ENCODE assay signal across 35 mouse cellular contexts in the genomic region with DNA sequence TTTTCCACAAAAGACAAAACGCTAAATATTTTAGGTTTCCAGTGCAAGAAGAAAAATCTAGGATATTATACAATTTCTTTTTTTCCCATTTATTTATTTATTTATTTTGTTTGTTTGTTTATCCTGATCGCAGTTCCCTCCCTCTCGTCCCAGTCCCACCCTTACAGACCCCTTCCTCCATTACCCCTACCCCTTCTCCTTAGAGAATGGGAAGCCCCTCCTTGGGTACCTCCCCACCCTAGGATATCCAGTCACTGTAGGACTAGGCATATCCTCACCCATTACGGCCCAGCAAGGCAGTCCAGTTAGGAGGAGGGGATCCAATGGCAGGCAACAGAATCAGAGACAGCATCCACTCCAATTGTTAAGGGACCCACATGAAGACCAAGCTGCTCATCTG.
"Had no signal": no experiment of that assay in that cellular context is flagged by ENCODE, and none has a peak within 500 bp of the region (broad histone marks: within the 10 kb centered on the region; RNA-seq: fewer than 3 reads in every experiment).

No protein-coding gene starts in this region.

- H3K4me3 ChIP-seq: heart, embryonic 10.5 days; heart, embryonic 12.5 days; heart, embryonic 13.5 days; heart, embryonic 15.5 days; hindbrain, embryonic 10.5 days; hindbrain, embryonic 12.5 days; hindbrain, embryonic 13.5 days; hindbrain, embryonic 15.5 days; intestine, embryonic 15.5 days; kidney, embryonic 15.5 days; layer of hippocampus, adult 2 months had no signal

- H3K4me1 ChIP-seq: heart, embryonic 10.5 days; heart, embryonic 12.5 days; heart, embryonic 13.5 days; heart, embryonic 15.5 days; hindbrain, embryonic 10.5 days; hindbrain, embryonic 12.5 days; hindbrain, embryonic 13.5 days; hindbrain, embryonic 15.5 days; intestine, embryonic 15.5 days; kidney, embryonic 15.5 days had no signal

- H3K27ac ChIP-seq: heart, embryonic 10.5 days; heart, embryonic 13.5 days; heart, embryonic 15.5 days; hindbrain, embryonic 10.5 days; hindbrain, embryonic 12.5 days; hindbrain, embryonic 13.5 days; hindbrain, embryonic 14.5 days; hindbrain, embryonic 15.5 days; hindbrain, postnatal 0 days; intestine, embryonic 15.5 days; kidney, embryonic 15.5 days; kidney, postnatal 0 days; layer of hippocampus, adult 2 months had no signal

- DNase-seq: heart, postnatal 10 days; heart, postnatal 14 days; heart, postnatal 36 days; heart, postnatal 4 days; kidney, adult 11 months; kidney, adult 18-20 months; kidney, adult 2 months; kidney, adult 8-10 months; kidney, adult 9 months; kidney, postnatal 10 days; kidney, postnatal 14 days; kidney, postnatal 25 days; kidney, postnatal 36 days; kidney, postnatal 4 days; layer of hippocampus, adult 9-11 months; layer of hippocampus, postnatal 36 days had no signal

- ATAC-seq: hindbrain, embryonic 16.5 days; hindbrain, postnatal 0 days; inflammation-experienced regulatory T-cells, adult 6 months; intestine, embryonic 15.5 days; intestine, embryonic 16.5 days; intestine, postnatal 0 days had no signal

- H3K27me3 ChIP-seq: heart, embryonic 12.5 days; heart, embryonic 13.5 days; heart, embryonic 15.5 days; hindbrain, embryonic 12.5 days; hindbrain, embryonic 13.5 days; hindbrain, embryonic 15.5 days; intestine, embryonic 15.5 days; kidney, embryonic 15.5 days had no signal

- H3K9me3 ChIP-seq: heart, embryonic 10.5 days; heart, embryonic 12.5 days; heart, embryonic 13.5 days; heart, embryonic 15.5 days; hindbrain, embryonic 10.5 days; hindbrain, embryonic 12.5 days; hindbrain, embryonic 13.5 days; hindbrain, embryonic 15.5 days; intestine, embryonic 15.5 days; kidney, embryonic 15.5 days had no signal

- H3K4me2 ChIP-seq: heart, embryonic 11.5 days; heart, embryonic 12.5 days; heart, embryonic 13.5 days; heart, embryonic 15.5 days; hindbrain, embryonic 12.5 days; hindbrain, embryonic 13.5 days; hindbrain, embryonic 14.5 days; hindbrain, embryonic 15.5 days; intestine, embryonic 15.5 days; kidney, embryonic 15.5 days had no signal

- H3K9ac ChIP-seq: heart, embryonic 12.5 days; heart, embryonic 13.5 days; heart, embryonic 15.5 days; hindbrain, embryonic 12.5 days; hindbrain, embryonic 13.5 days; hindbrain, embryonic 14.5 days; hindbrain, embryonic 15.5 days; intestine, embryonic 15.5 days; kidney, embryonic 15.5 days had no signal
